Mouse (Mus musculus) olfactory bulb, adult 2 months (tissue): ENCODE measurements around the gene Olfr1205. TPM values are rescaled to one million over a fixed set of nuclear protein-coding genes. Genes with fewer than 3 reads are reported as not detected.

ENCODE experiments used
- H3K27ac ChIP-seq: fragments of 200-500 bp; 2 replicates; pipeline ENCODE4 v1.5.1; 2012; ENCODE audit warnings: low read depth, low read length; ENCODE audit not compliant: insufficient read depth
- H3K4me1 ChIP-seq: fragments of 200-500 bp; 2 replicates; pipeline ENCODE4 v1.6.1; 2012; ENCODE audit warnings: low read length; ENCODE audit not compliant: control insufficient read depth, insufficient read depth
- H3K4me3 ChIP-seq: fragments of 200-500 bp; 2 replicates; pipeline ENCODE4 v1.5.1; 2012; ENCODE audit warnings: mild to moderate bottlenecking, low read depth, low read length, moderate library complexity; ENCODE audit not compliant: insufficient read depth
- CTCF ChIP-seq: fragments of 200-500 bp; IDR thresholded peaks from 2 replicates; pipeline ENCODE4 v1.5.1; 2012; ENCODE audit warnings: low read depth, mild to moderate bottlenecking, low read length, moderate library complexity; ENCODE audit not compliant: insufficient read depth
- POLR2A ChIP-seq: fragments of 200-500 bp; IDR thresholded peaks from 2 replicates; pipeline ENCODE4 v1.6.1; 2012; ENCODE audit warnings: mild to moderate bottlenecking, low read depth, low read length, moderate library complexity; ENCODE audit not compliant: insufficient read depth
- WGBS: fragments of 180-500 bp; shearing (Covaris S2); methylation state at CpG from one replicate; pipeline ENCODE4 v1.1.7; 2018; 5-methylcytosine and 5-hydroxymethylcytosine counted together
- polyA plus RNA-seq: library from polyadenylated mRNA; stranded (reverse); fragments of >200 nt; gene quantifications from 2 replicates; pipeline ENCODE4 v1.2.4, GENCODE M21; 2012; ENCODE audit warnings: low replicate concordance; ENCODE audit not compliant: missing spikeins, insufficient read depth, insufficient read length

Gene Olfr1205
- not detected in 2 replicates for polyA plus RNA-seq

DNA sequence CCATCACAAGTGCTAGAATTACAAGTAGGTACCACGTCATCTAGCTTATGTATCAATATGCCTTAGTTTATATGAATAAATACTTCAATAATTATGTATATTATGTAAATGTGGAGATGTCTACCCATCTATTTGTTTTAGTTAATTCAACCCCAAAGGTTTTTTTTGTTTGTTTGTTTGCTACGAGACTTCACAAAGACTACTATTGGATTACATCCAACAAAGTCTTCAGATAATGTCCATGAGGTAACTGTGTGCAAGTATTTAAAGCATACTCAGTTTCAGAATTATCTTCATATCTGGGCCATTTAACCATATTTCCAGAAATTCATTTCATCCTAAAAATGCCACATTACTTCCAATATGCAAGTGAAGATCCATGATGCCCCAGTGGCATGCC, at the start of gene Olfr1205:
Gene Olfr1205, plus strand, starts transcription at position 301 of the 400 bp plus-strand sequence.
- whole genome bisulfite sequencing: 82% methylated on average over 2 of the region's 2 CpGs
- Histone ChIP-seq H3K4me1 (no peaks in the 10 kb centered on the region), H3K4me3 (no peak within 1 kb of the TSS), H3K27ac (no peak within 1 kb of the TSS)
- TF ChIP-seq POLR2A (no peak), CTCF (no peak)

DNA sequence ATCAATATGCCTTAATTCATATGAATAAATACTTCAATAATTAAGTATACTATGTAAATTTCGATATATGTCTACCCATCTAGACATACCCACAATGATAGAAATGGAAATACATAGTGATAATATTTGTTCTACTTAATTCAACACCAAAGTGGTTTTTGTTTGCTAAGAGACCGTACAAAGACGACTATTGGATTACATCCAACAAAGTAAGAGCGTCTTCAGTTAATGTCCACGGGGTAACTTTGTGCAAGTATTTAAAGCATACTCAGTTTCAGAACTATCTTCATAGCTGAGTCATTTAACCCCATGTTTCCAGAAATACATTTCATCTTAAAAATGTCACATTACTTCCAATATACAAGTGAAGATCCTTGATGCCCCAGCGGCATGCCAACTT, 36.8 kb upstream of the Olfr1205 start, which contains the start of gene Olfr1201:
Gene Olfr1201, plus strand, starts transcription at position 301 of the 400 bp plus-strand sequence.
- WGBS: 82% methylated on average over 6 of the region's 6 CpGs
- TF ChIP-seq CTCF: no peak

GRCm38 (mm10) chr2:88814196-88814595, 15.3 kb upstream of the Olfr1205 start, which contains the start of gene Olfr1202:
TSS of gene Olfr1202 (plus strand) at chr2:88814496.
- 80% methylated on average over 1 of the region's 1 CpGs for WGBS
- Histone ChIP-seq H3K4me3 (no peak within 1 kb of the TSS), H3K4me1 (no peaks in the 10 kb centered on the region), H3K27ac (no peak within 1 kb of the TSS)
- no peak for TF ChIP-seq POLR2A
- TF ChIP-seq CTCF: no peak

More for the DNA sequence above, 36.8 kb upstream of the Olfr1205 start, which contains the start of gene Olfr1201:
- no peak within 1 kb of the TSS for H3K27ac ChIP-seq
- no peaks in the 10 kb centered on the region for H3K4me1 ChIP-seq
- no peak within 1 kb of the TSS for H3K4me3 ChIP-seq

- Histone ChIP-seq H3K4me3 (no peak overlapping the region), H3K4me1 (no peaks in the 10 kb centered on the region), H3K27ac (no peak overlapping the region)
- TF ChIP-seq POLR2A: no peak
- TF ChIP-seq CTCF: no peak
- 89% methylated on average over 2 of the region's 2 CpGs for WGBS
Observed at GRCm38 (mm10) chr2:88838477-88838876, 8.9 kb downstream of the Olfr1205 start.

GRCm38 (mm10) chr2:88848992-88849391, 19.5 kb downstream of the Olfr1205 start, which contains the start of gene Olfr1204:
TSS of gene Olfr1204 (plus strand) at chr2:88849292.
- Histone ChIP-seq H3K27ac (no peak within 1 kb of the TSS), H3K4me1 (no peaks in the 10 kb centered on the region), H3K4me3 (no peak within 1 kb of the TSS)
- TF ChIP-seq CTCF (no peak), POLR2A (no peak)
- WGBS: 95% methylated on average over 1 of the region's 1 CpGs

DNA sequence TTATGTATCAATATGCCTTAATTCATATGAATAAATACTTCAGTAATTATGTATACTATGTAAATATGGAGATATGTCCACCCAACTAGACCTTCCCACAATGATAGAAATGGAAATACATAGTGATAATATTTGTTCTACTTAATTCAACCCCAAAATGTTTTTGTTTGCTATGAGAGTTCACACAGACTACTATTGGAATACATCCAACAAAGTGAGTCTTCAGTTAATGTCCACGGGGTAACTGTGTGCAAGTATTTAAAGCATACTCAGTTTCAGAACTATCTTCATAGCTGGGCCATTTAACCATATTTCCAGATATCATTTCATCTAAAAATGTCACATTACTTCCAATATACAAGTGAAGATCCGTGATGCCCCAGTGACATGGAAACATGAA, 33.4 kb downstream of the Olfr1205 start, which contains the start of gene Olfr1206:
Gene Olfr1206, plus strand, starts transcription at position 301 of the 400 bp plus-strand sequence.
- no peak within 1 kb of the TSS for H3K27ac ChIP-seq
- no peaks in the 10 kb centered on the region for H3K4me1 ChIP-seq
- H3K4me3 ChIP-seq: no peak within 1 kb of the TSS
- TF ChIP-seq POLR2A (no peak), CTCF (no peak)
- 77% methylated on average over 2 of the region's 2 CpGs for WGBS

Other genes with a start within 250 kb of the Olfr1205 start
- gene Olfr1189, start 243.3 kb upstream of the Olfr1205 start, polyA plus RNA-seq: not detected in 2 replicates
- not detected in 2 replicates for gene Olfr1191-ps1, start 189.2 kb upstream of the Olfr1205 start, polyA plus RNA-seq
- 63.7 TPM in 1 of 2 replicates, not detected in the other for gene Olfr1192-ps1, start 181.2 kb upstream of the Olfr1205 start, polyA plus RNA-seq
- gene Olfr1193, start 154.1 kb upstream of the Olfr1205 start, polyA plus RNA-seq: not detected in 2 replicates
- gene Olfr1195, start 140.6 kb upstream of the Olfr1205 start, polyA plus RNA-seq: not detected in 2 replicates
- not detected in 2 replicates for gene Olfr1196, start 125.1 kb upstream of the Olfr1205 start, polyA plus RNA-seq
- gene Olfr1197, start 97.4 kb upstream of the Olfr1205 start, polyA plus RNA-seq: not detected in 2 replicates
- not detected in 2 replicates for gene Olfr1198, start 78.4 kb upstream of the Olfr1205 start, polyA plus RNA-seq
- not detected in 2 replicates for gene Olfr1199, start 69.3 kb upstream of the Olfr1205 start, polyA plus RNA-seq
- gene Olfr1200, start 59.2 kb upstream of the Olfr1205 start, polyA plus RNA-seq: not detected in 2 replicates
- gene Olfr1201, start 36.7 kb upstream of the Olfr1205 start, polyA plus RNA-seq: not detected in 2 replicates
- not detected in 2 replicates for gene Olfr1202, start 15.2 kb upstream of the Olfr1205 start, polyA plus RNA-seq
- gene Olfr1204, start 19.6 kb downstream of the Olfr1205 start, polyA plus RNA-seq: not detected in 2 replicates
- not detected in 2 replicates for gene Olfr1206, start 33.5 kb downstream of the Olfr1205 start, polyA plus RNA-seq
- gene Olfr1208, start 72.6 kb downstream of the Olfr1205 start, polyA plus RNA-seq: not detected in 2 replicates
- gene Olfr1209, start 85.4 kb downstream of the Olfr1205 start, polyA plus RNA-seq: not detected in 2 replicates
- gene Olfr1211, start 108.4 kb downstream of the Olfr1205 start, polyA plus RNA-seq: not detected in 2 replicates
- not detected in 2 replicates for gene Olfr1212, start 124.2 kb downstream of the Olfr1205 start, polyA plus RNA-seq
- not detected in 2 replicates for gene Gm13762, start 150.5 kb downstream of the Olfr1205 start, polyA plus RNA-seq
- gene Olfr1214, start 162.9 kb downstream of the Olfr1205 start, polyA plus RNA-seq: not detected in 2 replicates
- gene Olfr1215, start 177.2 kb downstream of the Olfr1205 start, polyA plus RNA-seq: not detected in 2 replicates
- not detected in 2 replicates for gene Olfr1216, start 188.6 kb downstream of the Olfr1205 start, polyA plus RNA-seq
- gene Olfr1217, start 202.3 kb downstream of the Olfr1205 start, polyA plus RNA-seq: not detected in 2 replicates
- not detected in 2 replicates for gene Olfr1218, start 231.4 kb downstream of the Olfr1205 start, polyA plus RNA-seq